Mouse (Mus musculus): ENCODE data around the gene Tubg1. TPM values are rescaled to one million over a fixed set of nuclear protein-coding genes. Genes with fewer than 3 reads are reported as not detected.

Tubg1 gene
- polyA plus RNA-seq, 1 experiment from 2014 or later: 78.8 TPM

DNA sequence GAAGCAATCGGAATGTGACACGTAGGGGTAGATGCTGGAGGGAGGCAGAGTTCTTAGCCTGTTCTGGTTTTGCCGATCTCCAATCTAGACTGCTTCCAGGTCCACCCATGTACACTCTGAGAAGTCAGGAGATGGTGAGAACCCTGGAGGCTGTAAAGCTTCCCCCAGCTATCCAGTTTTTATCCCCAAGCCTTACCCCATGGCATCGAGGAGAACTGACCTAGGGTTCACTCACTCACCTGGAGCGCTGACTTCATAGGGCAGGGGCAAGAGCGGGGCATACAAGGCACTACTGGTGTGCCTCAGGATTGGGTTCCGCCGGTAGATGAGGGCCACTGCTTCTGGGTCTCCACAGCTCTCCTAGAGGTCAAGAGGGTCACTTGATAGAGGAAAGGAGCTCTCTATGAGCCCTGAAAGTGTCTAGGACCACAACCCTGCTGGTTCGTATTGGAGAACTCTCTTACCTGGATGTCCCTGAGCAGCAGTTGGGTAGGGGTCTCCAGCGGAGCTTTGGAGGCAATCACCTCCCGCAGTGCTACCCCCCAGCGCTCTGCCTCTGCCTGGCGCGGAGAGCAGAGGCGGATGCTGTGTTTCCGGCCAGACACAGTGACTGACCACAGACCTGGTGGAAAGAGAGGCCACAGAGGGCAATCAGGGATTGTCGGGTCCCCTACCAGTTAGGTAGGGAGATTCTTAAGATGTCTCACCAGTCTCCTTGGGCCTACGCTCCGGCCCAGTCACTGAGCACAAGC is 47.6 kb downstream of the Tubg1 start:
- H3K27ac ChIP-seq (ENCODE audit: poor library complexity, severe bottlenecking): no peak overlapping the region
- peaks cover 52% of the 10 kb centered on the region for H3K4me1 ChIP-seq (replicated peaks)
- H3K9me3 ChIP-seq (replicated peaks): no peaks in the 10 kb centered on the region
- peaks cover 71% of the 10 kb centered on the region for H3K27me3 ChIP-seq (replicated peaks)
- no peak for ATAC-seq (ENCODE audit: insufficient number of reproducible peaks, low FRiP score)
- H3K4me2 ChIP-seq: no peak overlapping the region
- no peak overlapping the region for H3K4me3 ChIP-seq
- WGBS: 58% methylated on average over 19 of the region's 19 CpGs
- H3K36me3 ChIP-seq: peaks cover 58% of the 10 kb centered on the region
- H3K9ac ChIP-seq: no peak overlapping the region

DNA sequence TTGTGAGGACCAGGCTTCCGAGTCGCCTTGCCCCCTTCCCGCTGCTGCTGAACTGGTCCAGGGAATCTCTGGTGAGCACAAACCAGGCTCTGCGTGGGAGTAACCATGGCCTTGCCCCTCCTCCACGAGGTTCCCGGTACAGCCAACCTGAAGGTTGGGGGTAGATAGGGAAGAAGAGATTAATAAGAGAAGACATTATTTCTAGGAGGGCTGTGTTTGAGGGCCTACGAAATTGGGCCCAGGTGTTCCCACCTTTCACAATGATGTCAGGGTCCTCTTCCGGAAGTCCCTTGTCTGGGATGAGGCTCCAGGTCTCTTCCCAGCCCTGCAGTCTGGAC is 48.2 kb downstream of the Tubg1 start:
- no peak for ATAC-seq (ENCODE audit: insufficient number of reproducible peaks, low FRiP score)
- 63% methylated on average over 8 of the region's 8 CpGs for WGBS
- Histone ChIP-seq H3K27me3 (replicated peaks) (peaks cover 68% of the 10 kb centered on the region), H3K9me3 (replicated peaks) (no peaks in the 10 kb centered on the region), H3K4me2 (no peak overlapping the region), H3K36me3 (peaks cover 53% of the 10 kb centered on the region), H3K4me3 (no peak overlapping the region), H3K9ac (no peak overlapping the region), H3K27ac (ENCODE audit: poor library complexity, severe bottlenecking) (no peak overlapping the region), H3K4me1 (replicated peaks) (peaks cover 55% of the 10 kb centered on the region)

DNA sequence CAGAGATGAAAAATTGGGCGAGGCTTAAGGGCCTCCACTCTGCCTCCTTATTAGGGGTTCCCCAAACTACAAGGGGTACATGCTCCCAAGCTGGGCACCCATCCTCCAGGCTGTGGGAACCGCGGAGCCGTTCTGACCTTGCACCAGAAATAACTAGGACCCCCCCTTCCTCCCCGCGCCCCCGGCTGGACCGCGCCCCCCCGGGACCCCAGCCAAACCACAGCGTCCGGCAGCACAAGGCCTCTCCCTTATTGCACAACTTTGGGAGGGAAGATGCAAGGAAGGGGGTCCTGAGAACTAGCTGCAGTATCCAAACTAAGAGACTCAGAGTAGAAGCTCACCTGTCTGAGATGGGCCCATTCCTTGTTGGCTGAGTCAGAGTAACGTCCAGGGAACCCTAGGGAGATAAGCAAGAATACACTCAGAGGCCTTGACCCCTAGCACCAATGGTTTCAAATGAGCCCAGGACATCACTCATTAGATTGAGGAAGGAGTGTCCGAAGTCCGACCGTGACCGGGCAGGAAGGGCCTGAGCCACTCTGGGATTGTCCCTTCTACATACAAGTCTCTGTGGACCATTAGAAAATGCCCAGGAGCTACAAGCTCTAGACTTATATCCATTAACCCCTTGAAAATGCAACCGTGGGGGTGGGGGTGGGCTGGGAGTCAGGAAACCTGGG is 48.7 kb downstream of the Tubg1 start:
- Histone ChIP-seq H3K27me3 (replicated peaks) (peaks cover 63% of the 10 kb centered on the region), H3K9ac (no peak overlapping the region), H3K4me3 (no peak overlapping the region), H3K9me3 (replicated peaks) (no peaks in the 10 kb centered on the region), H3K36me3 (peaks cover 48% of the 10 kb centered on the region), H3K4me1 (replicated peaks) (peaks cover 60% of the 10 kb centered on the region), H3K4me2 (peak overlapping the region; percentile 89; the same call in 1 of the 2 replicates), H3K27ac (ENCODE audit: poor library complexity, severe bottlenecking) (no peak overlapping the region)
- 68% methylated on average over 17 of the region's 18 CpGs for WGBS
- ATAC-seq (ENCODE audit: insufficient number of reproducible peaks, low FRiP score): no peak

DNA sequence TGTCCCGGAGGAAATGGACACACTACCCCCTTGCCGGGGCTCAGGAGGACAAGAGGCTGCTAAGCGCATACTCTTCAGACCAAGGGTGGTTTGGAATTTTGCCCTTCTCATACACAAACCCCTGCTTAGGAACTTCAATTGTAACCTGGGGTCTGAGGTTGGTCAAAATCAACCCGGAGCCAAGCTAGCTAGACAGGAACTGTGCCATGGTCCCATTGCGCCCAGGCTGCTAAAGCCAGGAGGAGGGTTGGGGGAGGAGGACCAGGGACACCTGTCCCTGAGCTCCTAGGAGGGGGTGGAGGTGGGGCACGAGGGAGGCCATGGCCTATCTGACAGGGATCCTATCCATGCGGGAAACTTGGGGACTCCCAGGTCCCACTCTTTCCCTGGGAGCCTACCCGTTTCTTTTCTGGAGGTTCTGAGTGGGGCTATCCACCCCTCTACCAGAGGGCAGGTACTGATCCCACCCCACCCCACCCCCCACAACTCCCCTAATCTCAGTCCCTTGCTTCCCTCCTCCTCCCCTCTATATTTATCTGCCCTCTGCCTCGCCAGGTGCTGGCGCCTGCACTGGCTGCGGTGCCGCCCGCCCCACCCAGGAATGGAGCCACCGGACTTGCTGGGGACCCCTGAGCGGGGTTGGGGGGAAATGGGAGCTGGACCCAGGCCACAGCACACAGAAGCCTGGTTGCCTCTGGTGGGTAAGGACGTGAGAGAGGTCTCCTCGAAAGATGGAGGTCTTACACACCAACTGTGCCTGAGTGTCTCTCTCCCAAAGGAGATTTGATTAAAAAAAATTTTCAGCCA is 49.8 kb downstream of the Tubg1 start:
- peaks cover 60% of the 10 kb centered on the region for H3K4me1 ChIP-seq (replicated peaks)
- no peaks in the 10 kb centered on the region for H3K9me3 ChIP-seq (replicated peaks)
- no peak overlapping the region for H3K27ac ChIP-seq (ENCODE audit: poor library complexity, severe bottlenecking)
- no peak for ATAC-seq (ENCODE audit: insufficient number of reproducible peaks, low FRiP score)
- H3K27me3 ChIP-seq (replicated peaks): peaks cover 53% of the 10 kb centered on the region
- peaks cover 37% of the 10 kb centered on the region for H3K36me3 ChIP-seq
- peak overlapping the region; percentile 83 for H3K9ac ChIP-seq
- H3K4me3 ChIP-seq: peak overlapping the region; percentile 73
- peak overlapping the region; percentile 89 for H3K4me2 ChIP-seq
- 14% methylated on average over 17 of the region's 17 CpGs for WGBS

DNA sequence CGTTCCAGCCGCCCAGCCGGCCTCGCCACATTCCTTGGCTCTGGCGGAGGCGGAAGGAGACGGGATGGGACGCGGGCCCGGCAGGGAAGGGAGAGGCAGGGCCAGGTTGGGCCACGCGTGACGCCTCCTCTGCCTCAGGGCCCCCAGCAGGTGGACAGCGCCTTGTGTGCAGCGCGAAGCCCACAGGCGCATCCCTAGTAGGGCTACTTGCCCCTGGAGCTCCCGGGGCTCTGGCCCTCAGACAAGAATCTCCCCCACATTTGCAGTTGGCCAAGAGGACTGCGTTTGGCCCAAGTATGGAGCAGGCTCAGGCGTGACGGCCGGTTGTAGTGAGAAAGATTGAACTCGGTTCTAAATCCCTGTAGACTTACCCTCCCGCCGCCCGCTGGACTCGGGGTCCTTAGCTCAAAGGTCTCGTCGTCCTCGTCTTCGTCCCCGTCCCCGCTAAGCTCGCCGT is 50.6 kb downstream of the Tubg1 start, which contains the start of gene Cntnap1:
Gene Cntnap1 (plus strand): TSS at position 170 of the 457 bp plus-strand sequence.
- H3K9ac ChIP-seq: peak within 1 kb of the TSS; percentile 83
- peaks cover 60% of the 10 kb centered on the region for H3K4me1 ChIP-seq (replicated peaks)
- H3K27me3 ChIP-seq (replicated peaks): peaks cover 49% of the 10 kb centered on the region
- under 1% methylated on average over 35 of the region's 35 CpGs for WGBS
- ATAC-seq (ENCODE audit: insufficient number of reproducible peaks, low FRiP score): no peak
- H3K36me3 ChIP-seq: peaks cover 28% of the 10 kb centered on the region
- H3K9me3 ChIP-seq (replicated peaks): no peaks in the 10 kb centered on the region
- peak within 1 kb of the TSS; percentile 73 for H3K4me3 ChIP-seq
- peak within 1 kb of the TSS; percentile 89 for H3K4me2 ChIP-seq
- H3K27ac ChIP-seq (ENCODE audit: poor library complexity, severe bottlenecking): peak within 1 kb of the TSS; percentile 84

DNA sequence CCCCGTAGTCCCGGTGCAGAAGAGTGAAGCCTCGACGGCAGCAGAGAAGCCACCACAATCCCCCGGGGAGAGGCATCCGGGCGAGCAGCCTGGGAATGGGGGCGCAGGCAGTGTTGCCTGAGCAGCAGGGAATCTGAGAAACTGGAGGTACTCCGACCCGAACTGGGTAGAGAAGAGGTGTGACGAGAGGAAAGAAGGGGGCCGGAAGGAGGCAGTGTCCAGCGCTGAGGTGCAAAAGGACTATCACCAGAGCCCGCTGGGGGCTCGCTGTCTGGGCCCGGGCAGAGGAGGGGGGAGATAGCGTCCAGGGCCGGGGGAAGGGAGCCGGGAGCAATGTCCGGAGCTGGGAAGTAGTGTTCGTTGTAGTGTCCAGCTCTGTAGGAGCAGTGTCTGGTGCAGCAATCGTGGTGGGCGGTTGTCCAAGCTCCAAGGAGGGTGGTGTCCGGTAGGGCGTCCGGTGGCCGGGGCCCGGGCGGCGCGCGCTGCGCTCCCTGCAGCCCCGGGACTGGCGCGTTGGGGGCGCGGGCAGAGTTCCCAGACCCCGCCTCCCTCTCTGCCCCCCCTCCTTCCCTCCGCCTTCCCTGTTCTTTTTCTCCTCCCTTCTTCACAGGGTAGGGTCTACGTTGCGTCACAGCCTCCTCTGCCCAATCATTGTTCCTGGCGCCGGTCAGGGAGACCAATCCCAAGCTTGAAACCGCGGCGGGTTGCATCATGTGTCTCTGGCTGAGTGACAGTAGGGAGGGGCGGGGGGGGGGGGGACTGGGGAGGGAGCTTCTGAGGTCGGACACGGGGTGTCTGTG is 51.3 kb downstream of the Tubg1 start, which contains the start of gene Plekhh3:
Gene Plekhh3 (minus strand): TSS at position 541 of the 800 bp plus-strand sequence.
- peaks cover 63% of the 10 kb centered on the region for H3K4me1 ChIP-seq (replicated peaks)
- peaks cover 24% of the 10 kb centered on the region for H3K36me3 ChIP-seq
- peak within 1 kb of the TSS; percentile 83 for H3K9ac ChIP-seq
- H3K9me3 ChIP-seq (replicated peaks): no peaks in the 10 kb centered on the region
- peak within 1 kb of the TSS; percentile 89 for H3K4me2 ChIP-seq
- H3K27ac ChIP-seq (ENCODE audit: poor library complexity, severe bottlenecking): peak within 1 kb of the TSS; percentile 89
- H3K27me3 ChIP-seq (replicated peaks): peaks cover 42% of the 10 kb centered on the region
- ATAC-seq (ENCODE audit: insufficient number of reproducible peaks, low FRiP score): peak; percentile 92
- peak within 1 kb of the TSS; percentile 73 for H3K4me3 ChIP-seq
- under 1% methylated on average over 49 of the region's 50 CpGs for WGBS

DNA sequence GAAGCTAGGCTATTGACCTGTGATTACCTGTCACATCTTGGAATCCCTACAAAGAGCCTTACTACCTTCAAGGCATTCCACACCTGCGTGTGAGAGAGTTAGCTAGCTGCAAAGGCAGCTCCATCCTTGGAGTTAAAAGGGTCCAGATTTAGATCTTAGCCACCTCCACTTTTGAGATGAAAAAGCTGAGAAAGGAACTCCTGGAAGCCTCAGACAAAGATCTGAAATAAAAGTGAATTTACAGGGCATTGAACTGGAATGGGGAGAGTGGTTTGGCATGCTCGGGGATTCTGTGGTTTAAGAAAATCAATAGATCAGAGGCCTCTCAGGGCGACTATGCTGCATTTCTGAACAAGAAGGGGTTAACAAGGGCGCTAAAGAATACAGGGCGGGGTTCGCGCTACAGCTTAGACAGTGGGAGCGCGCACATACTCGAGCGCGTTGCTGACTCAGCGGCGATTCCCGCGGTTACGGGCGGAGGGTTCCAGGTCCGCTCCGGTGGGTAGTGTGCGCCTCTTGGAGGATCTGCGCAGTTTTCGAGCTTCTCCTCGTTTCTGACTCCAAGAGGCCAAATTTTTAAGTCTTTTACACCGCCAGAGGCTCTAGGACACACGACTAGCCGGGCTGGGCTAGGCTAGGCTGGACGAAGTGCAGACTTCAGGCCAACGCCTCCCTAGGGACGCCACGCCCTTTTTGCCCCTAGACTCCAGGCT is 52.1 kb downstream of the Tubg1 start:
- Histone ChIP-seq H3K27me3 (replicated peaks) (peaks cover 40% of the 10 kb centered on the region), H3K4me2 (peak overlapping the region; percentile 89), H3K4me3 (peak overlapping the region; percentile 73), H3K27ac (ENCODE audit: poor library complexity, severe bottlenecking) (peak overlapping the region; percentile 89), H3K4me1 (replicated peaks) (peaks cover 71% of the 10 kb centered on the region), H3K36me3 (peaks cover 16% of the 10 kb centered on the region), H3K9me3 (replicated peaks) (no peaks in the 10 kb centered on the region), H3K9ac (peak overlapping the region; percentile 75)
- under 1% methylated on average over 31 of the region's 31 CpGs for WGBS
- ATAC-seq (ENCODE audit: insufficient number of reproducible peaks, low FRiP score): peak; percentile 56

DNA sequence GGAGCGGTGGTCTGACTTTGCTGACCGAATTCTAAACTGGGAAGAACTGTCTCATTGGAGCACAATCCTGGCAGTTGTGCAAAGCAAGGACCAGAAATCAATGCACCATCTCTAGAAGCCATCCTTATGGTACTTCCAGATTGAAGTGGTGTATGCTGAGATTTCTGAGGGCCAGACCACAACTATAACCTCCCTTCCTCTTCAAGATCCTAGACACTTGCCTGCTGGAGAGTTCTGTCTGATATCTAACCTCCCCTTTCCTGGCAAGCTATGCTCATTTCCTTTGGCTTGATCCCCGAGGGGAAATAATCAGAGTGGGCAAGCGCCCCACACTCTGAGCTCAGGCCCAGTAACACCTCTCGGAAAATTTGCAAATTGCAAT is 52.7 kb downstream of the Tubg1 start:
- Histone ChIP-seq H3K4me1 (replicated peaks) (peaks cover 75% of the 10 kb centered on the region), H3K9me3 (replicated peaks) (no peaks in the 10 kb centered on the region), H3K27ac (ENCODE audit: poor library complexity, severe bottlenecking) (peak overlapping the region; percentile 89), H3K4me3 (peak overlapping the region; percentile 73), H3K27me3 (replicated peaks) (peaks cover 40% of the 10 kb centered on the region), H3K36me3 (peaks cover 10% of the 10 kb centered on the region), H3K9ac (peak overlapping the region; percentile 75), H3K4me2 (peak overlapping the region; percentile 89)
- no peak for ATAC-seq (ENCODE audit: insufficient number of reproducible peaks, low FRiP score)
- WGBS: 9% methylated on average over 5 of the region's 5 CpGs

DNA sequence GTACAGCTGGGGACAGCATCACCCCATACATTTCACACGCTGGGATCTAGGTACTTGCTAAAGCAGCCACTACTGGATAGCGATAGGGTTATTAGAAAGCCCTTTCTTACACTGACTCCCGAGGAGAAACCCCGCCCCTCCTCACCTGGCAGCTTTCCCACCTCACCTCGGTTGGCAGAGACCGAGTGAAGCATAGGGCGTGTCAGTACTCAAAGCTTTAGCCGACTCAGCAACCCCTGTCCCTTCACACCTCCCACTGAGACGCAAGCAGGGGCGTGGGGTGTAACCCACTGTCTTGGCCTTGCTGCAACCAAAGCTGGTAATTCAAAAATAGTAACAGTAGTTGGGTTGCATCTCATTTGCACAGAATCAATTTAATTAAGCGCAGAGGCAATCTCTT is 53.4 kb downstream of the Tubg1 start:
- peaks cover 40% of the 10 kb centered on the region for H3K27me3 ChIP-seq (replicated peaks)

More for the DNA sequence above, 53.4 kb downstream of the Tubg1 start:
- H3K4me1 ChIP-seq (replicated peaks): peaks cover 73% of the 10 kb centered on the region
- H3K36me3 ChIP-seq: peaks cover 3% of the 10 kb centered on the region; the same call in 1 of the 2 replicates
- 0 out of 2 replicates have a peak overlapping the region, but pooled peaks have one; percentile 28 for H3K27ac ChIP-seq (ENCODE audit: poor library complexity, severe bottlenecking)
- peak overlapping the region; percentile 89 for H3K4me2 ChIP-seq
- H3K9me3 ChIP-seq (replicated peaks): no peaks in the 10 kb centered on the region
- no peak for ATAC-seq (ENCODE audit: insufficient number of reproducible peaks, low FRiP score)
- 12% methylated on average over 11 of the region's 11 CpGs for WGBS
- peak overlapping the region; percentile 59; the same call in 1 of the 2 replicates for H3K9ac ChIP-seq
- peak overlapping the region; percentile 31; the same call in 1 of the 2 replicates for H3K4me3 ChIP-seq

All from heart, embryonic 12.5 days (tissue).